Mouse (Mus musculus) midbrain, postnatal 0 days (tissue): ENCODE results near the gene Arhgap24. TPM values are rescaled to one million over a fixed set of nuclear protein-coding genes. Genes with fewer than 3 reads are reported as not detected.

ENCODE experiments used
- ATAC-seq: fragments of 200-750 bp; cut with Nextera tagmentation; 2 replicates; pipeline ENCODE4 v1.8.0; 2017; ENCODE audit warnings: moderate number of reproducible peaks, mild to moderate bottlenecking, moderate TSS enrichment, moderate library complexity; ENCODE audit not compliant: low FRiP score
- DNase-seq: peaks from one replicate; pipeline ENCODE4 v3.0.0-alpha.2; 2015; ENCODE audit warnings: low spot score
- H3K27ac ChIP-seq: fragments of 300-500 bp; sonication (generic); 2 replicates; pipeline ENCODE4 v1.5.1; 2014; ENCODE audit warnings: low read depth, mild to moderate bottlenecking, low read length, mixed read lengths
- H3K27me3 ChIP-seq: fragments of 300-500 bp; sonication (generic); 2 replicates; pipeline ENCODE4 v1.6.1; 2014; ENCODE audit warnings: low read length, control low read depth, mixed read lengths; ENCODE audit not compliant: insufficient read depth
- H3K36me3 ChIP-seq: fragments of 300-500 bp; sonication (generic); 2 replicates; pipeline ENCODE4 v1.6.1; 2014; ENCODE audit warnings: low read length, control low read depth, mixed read lengths; ENCODE audit not compliant: insufficient read depth
- H3K4me1 ChIP-seq: fragments of 300-500 bp; sonication (generic); 2 replicates; pipeline ENCODE4 v1.6.1; 2014; ENCODE audit warnings: mild to moderate bottlenecking, control low read depth, antibody characterized with exemption, low read length, mixed read lengths; ENCODE audit not compliant: insufficient read depth
- H3K4me2 ChIP-seq: fragments of 300-500 bp; sonication (generic); 2 replicates; pipeline ENCODE4 v1.6.1; 2014; ENCODE audit warnings: low read depth, mild to moderate bottlenecking, low read length, mixed read lengths; ENCODE audit not compliant: poor library complexity, severe bottlenecking
- H3K4me3 ChIP-seq: fragments of 300-500 bp; sonication (generic); 2 replicates; pipeline ENCODE4 v1.5.1; 2014; ENCODE audit warnings: low read depth, mild to moderate bottlenecking, low read length, moderate library complexity
- H3K9ac ChIP-seq: fragments of 300-500 bp; sonication (generic); replicated peaks from 2 replicates; pipeline ENCODE4 v1.6.1; 2014; ENCODE audit warnings: mild to moderate bottlenecking, low read length, moderate library complexity, mixed read lengths; ENCODE audit not compliant: poor library complexity, severe bottlenecking
- H3K9me3 ChIP-seq: fragments of 300-500 bp; sonication (generic); 2 replicates; pipeline ENCODE4 v1.6.1; 2016; ENCODE audit warnings: low read length, control low read depth
- CTCF ChIP-seq: IDR thresholded peaks from 2 replicates; pipeline ENCODE4 v1.5.1; 2016; ENCODE audit warnings: antibody characterized with exemption, mild to moderate bottlenecking
- WGBS: fragments of 180-500 bp; shearing (Covaris S2); extraction: QIAGEN DNeasy Blood & Tissue Kit; methylation state at CpG from one replicate; pipeline ENCODE4 v1.1.7; 2014; 5-methylcytosine and 5-hydroxymethylcytosine counted together
- polyA plus RNA-seq: library from polyadenylated mRNA; unstranded; fragments of >200 nt; fragmentation: Nextera tagmentation; extraction: Ambion mirVana; gene quantifications from 2 replicates; pipeline ENCODE4 v1.2.1, GENCODE M21; 2015
- total RNA-seq: library from RNA; depleted of rRNA; stranded (reverse); fragments of >200 nt; gene quantifications from 2 replicates; pipeline ENCODE4 v1.2.3, GENCODE M21; 2014

Gene Arhgap24
- total and polyA plus RNA-seq, 2 experiments from 2014 or later = 14.6 to 19.3 TPM

DNA sequence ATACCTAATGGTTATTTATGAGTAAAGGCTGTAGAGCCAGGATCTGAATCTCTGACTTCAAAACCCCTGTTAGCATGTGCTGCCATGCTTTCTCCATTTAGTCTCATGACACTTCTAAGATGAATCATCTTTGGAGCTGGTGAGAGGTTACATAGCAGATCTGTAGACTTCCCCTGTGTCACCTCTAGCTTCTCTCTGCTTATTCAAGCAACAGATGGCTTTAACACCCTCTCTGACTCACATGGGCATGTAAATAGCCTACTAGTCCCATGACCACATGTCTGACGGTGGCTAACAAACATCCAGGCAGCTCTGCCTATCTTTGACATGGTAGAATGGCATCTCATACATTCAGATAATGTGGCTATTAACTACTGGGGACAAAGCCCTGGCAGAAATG, 39.3 kb downstream of the Arhgap24 start:
- TF ChIP-seq CTCF = no peak
- Histone ChIP-seq H3K4me2 (no peak overlapping the region), H3K27me3 (no peaks in the 10 kb centered on the region), H3K9me3 (no peaks in the 10 kb centered on the region), H3K4me1 (no peaks in the 10 kb centered on the region), H3K9ac (no peak overlapping the region), H3K4me3 (no peak overlapping the region), H3K27ac (no peak overlapping the region), H3K36me3 (no peaks in the 10 kb centered on the region)
- WGBS = 87% methylated on average over 1 of the region's 1 CpGs
- ATAC-seq = no peak
- no peak for DNase-seq

DNA sequence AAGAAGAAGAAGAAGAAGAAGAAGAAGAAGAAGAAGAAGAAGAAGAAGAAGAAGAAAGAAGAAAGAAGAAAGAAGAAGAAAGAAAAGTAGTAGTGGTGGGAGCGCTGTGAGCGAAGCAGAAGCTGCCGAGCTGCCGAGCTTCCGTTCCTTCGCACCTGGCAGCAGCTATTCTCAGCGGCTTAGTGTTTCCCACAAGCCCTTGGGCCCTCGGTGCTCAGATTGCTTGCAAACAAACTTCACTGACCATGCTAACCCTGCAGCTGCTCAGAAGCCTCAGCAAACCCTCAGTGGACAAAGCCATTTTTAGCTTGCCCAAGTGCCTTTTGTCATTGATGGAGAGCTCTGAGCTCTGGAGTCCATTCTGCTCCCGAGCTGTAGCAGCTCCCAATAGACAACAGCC, 54.1 kb downstream of the Arhgap24 start:
- no peak for DNase-seq

DNA sequence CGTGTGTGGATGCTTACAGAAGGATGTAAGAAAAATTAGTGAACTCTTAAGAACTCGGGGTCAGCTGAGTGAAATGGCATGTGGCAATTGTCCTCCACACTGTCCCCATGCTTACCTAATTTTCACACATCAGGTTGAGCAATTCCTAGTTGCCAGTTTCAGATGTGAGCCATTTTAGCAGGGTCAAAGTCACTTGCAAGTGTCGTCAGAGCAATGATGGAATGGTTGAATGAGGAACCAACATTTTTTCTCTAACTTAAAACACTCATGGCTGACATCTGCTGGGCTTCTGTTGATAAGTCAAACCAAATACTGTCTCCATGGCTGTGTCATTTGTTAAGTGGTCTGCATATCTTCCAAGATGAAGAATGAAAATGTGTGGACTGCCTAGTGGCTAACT, 56.6 kb downstream of the Arhgap24 start:
- H3K9ac ChIP-seq = no peak overlapping the region
- H3K4me1 ChIP-seq = no peaks in the 10 kb centered on the region
- no peak overlapping the region for H3K27ac ChIP-seq
- H3K27me3 ChIP-seq = no peaks in the 10 kb centered on the region
- no peaks in the 10 kb centered on the region for H3K36me3 ChIP-seq
- H3K9me3 ChIP-seq = no peaks in the 10 kb centered on the region
- H3K4me3 ChIP-seq = no peak overlapping the region
- 84% methylated on average over 3 of the region's 3 CpGs for WGBS
- no peak overlapping the region for H3K4me2 ChIP-seq
- DNase-seq = no peak
- no peak for TF ChIP-seq CTCF
- no peak for ATAC-seq

More for the DNA sequence above, 54.1 kb downstream of the Arhgap24 start:
- H3K9me3 ChIP-seq = no peaks in the 10 kb centered on the region
- H3K27me3 ChIP-seq = no peaks in the 10 kb centered on the region
- no peaks in the 10 kb centered on the region for H3K36me3 ChIP-seq
- WGBS = 88% methylated on average over 9 of the region's 9 CpGs
- H3K9ac ChIP-seq = no peak overlapping the region
- TF ChIP-seq CTCF = no peak
- H3K27ac ChIP-seq = no peak overlapping the region
- no peaks in the 10 kb centered on the region for H3K4me1 ChIP-seq
- no peak overlapping the region for H3K4me2 ChIP-seq
- no peak for ATAC-seq
- H3K4me3 ChIP-seq = no peak overlapping the region

DNA sequence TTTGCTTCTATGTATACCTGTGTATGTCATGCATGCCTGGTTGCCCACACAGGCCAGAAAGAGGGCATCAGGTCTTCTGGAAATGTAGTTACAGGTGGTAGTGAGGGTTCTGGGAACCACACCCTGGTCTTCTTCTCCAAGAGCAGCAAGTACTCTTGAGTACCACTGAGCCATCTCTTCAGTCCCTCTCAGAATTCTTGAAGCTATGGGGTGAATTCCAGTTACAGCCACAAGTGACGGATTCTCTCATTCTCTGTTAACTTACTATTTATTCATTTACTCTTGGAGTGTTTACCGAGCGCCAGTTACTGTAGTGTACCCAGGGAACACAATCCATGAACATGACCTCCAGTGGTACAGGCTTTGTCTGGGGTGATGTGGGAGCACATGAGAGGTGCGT, 65.1 kb downstream of the Arhgap24 start:
- 95% methylated on average over 4 of the region's 4 CpGs for WGBS
- Histone ChIP-seq H3K27ac (no peak overlapping the region), H3K4me1 (no peaks in the 10 kb centered on the region), H3K9me3 (no peaks in the 10 kb centered on the region), H3K27me3 (no peaks in the 10 kb centered on the region), H3K4me2 (no peak overlapping the region), H3K9ac (no peak overlapping the region), H3K36me3 (no peaks in the 10 kb centered on the region), H3K4me3 (no peak overlapping the region)
- DNase-seq (no peak), ATAC-seq (no peak)
- no peak for TF ChIP-seq CTCF

DNA sequence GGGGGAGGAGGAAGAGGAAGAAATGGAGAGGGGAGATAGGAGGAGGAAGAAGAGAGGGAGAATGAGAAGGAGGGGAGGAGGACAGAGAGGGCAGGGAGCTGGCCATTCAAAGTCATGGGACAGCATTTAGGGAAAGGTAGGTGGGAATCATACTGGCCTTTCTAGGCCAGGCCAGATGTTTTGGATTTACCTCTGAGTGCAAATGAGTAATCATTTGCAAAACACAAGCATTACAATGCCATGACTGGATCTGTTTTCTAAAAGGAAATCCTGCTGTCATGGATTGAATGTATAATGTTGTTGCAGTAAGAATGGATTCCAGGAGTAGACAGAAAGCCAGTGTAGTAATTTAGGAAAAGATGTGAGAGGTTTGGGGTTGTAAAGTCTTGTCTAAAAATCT, 66.6 kb downstream of the Arhgap24 start:
- H3K4me3 ChIP-seq = no peak overlapping the region
- no peaks in the 10 kb centered on the region for H3K9me3 ChIP-seq
- no peak for ATAC-seq
- H3K27me3 ChIP-seq = no peaks in the 10 kb centered on the region
- no peak for DNase-seq
- no peak overlapping the region for H3K9ac ChIP-seq
- no peak overlapping the region for H3K4me2 ChIP-seq
- H3K4me1 ChIP-seq = no peaks in the 10 kb centered on the region
- TF ChIP-seq CTCF = no peak
- H3K27ac ChIP-seq = no peak overlapping the region
- no peaks in the 10 kb centered on the region for H3K36me3 ChIP-seq

DNA sequence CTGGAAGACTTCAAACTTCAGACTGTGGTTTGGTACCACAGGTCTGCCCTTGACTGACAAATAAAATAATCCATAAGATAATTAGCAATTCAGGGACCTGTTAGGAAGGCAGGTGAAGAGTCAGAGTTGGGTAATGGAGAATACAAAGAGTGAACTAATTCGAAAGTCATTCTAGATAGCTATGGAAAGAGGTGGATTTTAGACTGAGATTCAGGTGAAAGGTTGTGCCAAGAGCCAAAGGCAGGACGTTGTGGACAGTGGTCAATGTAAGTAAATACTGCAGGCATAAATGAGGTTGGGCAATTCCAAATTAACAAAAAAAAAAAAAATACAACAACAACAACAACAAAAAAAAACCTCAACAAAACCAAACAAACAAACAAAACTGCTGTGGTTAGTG, 67.2 kb downstream of the Arhgap24 start:
- Histone ChIP-seq H3K4me1 (no peaks in the 10 kb centered on the region), H3K27ac (no peak overlapping the region), H3K27me3 (no peaks in the 10 kb centered on the region), H3K36me3 (no peaks in the 10 kb centered on the region), H3K9me3 (no peaks in the 10 kb centered on the region), H3K9ac (no peak overlapping the region), H3K4me3 (no peak overlapping the region), H3K4me2 (no peak overlapping the region)
- TF ChIP-seq CTCF = no peak
- ATAC-seq = no peak
- 81% methylated on average over 2 of the region's 2 CpGs for WGBS
- no peak for DNase-seq
